Mouse (Mus musculus) embryonic stem cell, embryonic (primary cell): ENCODE measurements around the gene Gopc.

Experiments
- CTCF ChIA-PET, 4 experiments: fragments of 300-600 bp in 2 of 4; fragments of 350-600 bp in 2 of 4; sonication (Branson Sonifier 250); formaldehyde crosslinking; loops; one replicate each; lab custom pipeline; 2022; ENCODE audit warnings: inconsistent platforms in 2 of 4; lab: Charles Lee
- POLR2A ChIA-PET, 4 experiments: fragments of 300-600 bp in 2 of 4; fragments of 350-600 bp in 2 of 4; sonication (Branson Sonifier 250); formaldehyde crosslinking; loops; one replicate each; lab custom pipeline; 2022; ENCODE audit warnings: antibody characterized with exemption in 4 of 4, inconsistent platforms in 1 of 4; lab: Charles Lee

Gene Gopc

GRCm38 (mm10) chr10:52399722-52400121, 17.8 kb upstream of the Gopc start:
- ChIA-PET CTCF (no interaction called here), POLR2A (no interaction called here)

- ChIA-PET POLR2A (no interaction called here), CTCF (no interaction called here)
Measured at GRCm38 (mm10) chr10:52398715-52399114, 16.8 kb upstream of the Gopc start.

DNA sequence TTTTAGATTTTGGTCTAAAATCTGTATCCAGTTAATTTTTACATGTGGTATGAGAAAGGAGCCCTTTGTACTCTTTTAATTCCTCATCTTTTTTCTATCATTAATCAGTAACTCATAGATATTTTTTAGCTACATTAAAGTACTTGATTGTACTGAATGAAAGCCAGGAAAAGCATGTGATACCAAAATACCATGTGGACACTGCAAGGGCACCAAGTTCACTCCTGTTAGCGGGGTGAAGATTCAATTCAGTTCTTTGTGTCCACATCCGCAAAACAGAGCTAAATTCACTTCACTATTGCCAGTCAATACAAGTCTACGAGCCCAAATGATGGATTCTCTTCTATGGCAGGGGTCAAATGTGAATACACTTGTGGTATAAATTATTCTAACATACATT, 14.7 kb upstream of the Gopc start:
- CTCF ChIA-PET: no interaction called here
- POLR2A ChIA-PET: interaction anchor here in 1 of 4 experiments (1.5 kb wide), 1 partner anchor 14 kb away, joined by 4 read pairs; the partner anchor contains the start of gene Gopc

DNA sequence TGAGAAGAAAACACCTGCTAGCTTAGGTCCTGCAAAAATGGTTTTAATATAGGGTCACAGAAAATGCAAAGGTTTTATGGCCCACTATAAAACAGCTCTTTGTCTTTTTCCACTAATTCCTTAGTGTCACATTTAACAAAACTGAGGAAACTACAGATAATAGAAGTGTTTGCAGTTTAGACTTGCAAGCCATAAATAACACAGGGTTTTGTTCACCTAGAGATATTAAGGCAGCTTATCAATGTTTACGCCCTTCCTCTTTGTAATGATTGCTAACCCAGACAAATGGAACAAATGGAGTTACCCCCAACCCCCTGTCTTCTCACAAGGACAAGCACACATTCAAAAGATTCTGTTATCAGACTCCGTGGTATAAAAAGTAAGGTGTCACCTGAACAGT, 9.3 kb upstream of the Gopc start:
- CTCF ChIA-PET: interaction anchor here in 2 of 4 experiments (0.7 to 1.4 kb wide), 2 partner anchors 175 kb away, joined by 3 read pairs; no protein-coding TSS in a partner anchor
- POLR2A ChIA-PET: interaction anchor here in 1 of 4 experiments (3.0 kb wide), 1 partner anchor 9 kb away, joined by 17 read pairs; the partner anchor contains the start of gene Gopc

DNA sequence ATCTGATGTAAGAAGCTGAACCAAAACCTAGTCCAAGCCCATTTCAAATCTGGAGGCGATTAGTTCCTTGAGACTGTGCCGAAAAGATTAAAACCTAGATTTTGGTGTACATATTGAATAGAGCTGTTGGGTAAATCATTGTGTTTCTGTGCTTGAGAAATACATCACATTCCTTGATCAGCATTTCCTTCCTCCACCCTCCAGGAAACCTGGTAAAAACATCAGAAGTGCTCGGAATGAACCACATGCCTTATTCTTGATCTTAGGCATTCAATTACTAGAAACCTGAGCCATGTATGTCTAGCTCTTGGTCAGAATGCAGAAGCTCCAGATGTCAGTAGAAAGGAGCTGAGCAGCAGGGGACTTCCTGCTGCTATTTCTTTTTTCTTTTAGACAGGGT, 7.5 kb upstream of the Gopc start:
- POLR2A ChIA-PET: interaction anchor here in 2 of 4 experiments (0.6 to 3.0 kb wide), 3 partner anchors 7 to 221 kb away, joined by 4 to 17 read pairs (median 8); partner anchors contain the start of gene Gopc (in 1 of the 2)
- CTCF ChIA-PET: no interaction called here

DNA sequence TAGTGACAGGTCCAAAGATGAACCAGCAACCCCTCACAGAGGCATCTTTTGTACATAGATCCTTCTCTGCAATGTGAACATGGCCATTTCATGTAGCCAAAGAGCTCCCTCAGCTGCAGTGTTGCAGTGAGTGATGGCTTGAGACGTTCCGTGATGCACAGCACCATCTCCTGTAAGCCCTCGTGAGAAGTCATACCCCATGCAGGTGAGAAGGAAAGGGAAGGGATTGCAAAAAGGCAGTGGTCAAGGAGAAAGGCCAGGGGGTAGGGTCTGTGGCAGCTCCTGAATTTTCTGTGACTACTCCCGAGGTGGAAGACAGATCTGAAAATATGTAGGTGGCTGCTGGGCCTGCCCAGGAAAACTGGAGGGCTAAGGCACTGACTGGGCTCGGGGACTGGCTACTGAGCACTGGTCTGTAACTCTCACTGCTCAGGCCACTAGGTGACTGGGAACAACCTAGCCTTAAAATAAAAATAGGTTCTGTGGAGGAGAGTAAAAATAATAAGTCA, 7.1 kb upstream of the Gopc start, which contains the start of gene Nepn:
Nepn (plus strand) TSS at position 51 of the 509 bp plus-strand sequence.
- CTCF ChIA-PET: no interaction called here
- POLR2A ChIA-PET: interaction anchor here in 2 of 4 experiments (0.6 to 0.7 kb wide), 2 partner anchors 173 to 221 kb away, joined by 4 to 8 read pairs; no protein-coding TSS in a partner anchor

- CTCF ChIA-PET: interaction anchor here in 1 of 4 experiments (1.9 kb wide), 1 partner anchor 171 kb away, joined by 5 read pairs; no protein-coding TSS in a partner anchor
- POLR2A ChIA-PET: interaction anchor here in 1 of 4 experiments (0.6 kb wide), 1 partner anchor 596 kb away, joined by 4 read pairs; no protein-coding TSS in a partner anchor
Measured at GRCm38 (mm10) chr10:52387192-52387591, 5.3 kb upstream of the Gopc start.

- CTCF ChIA-PET: interaction anchor here in 3 of 4 experiments (0.7 to 2.1 kb wide), 4 partner anchors 38 to 169 kb away, joined by 3 to 10 read pairs (median 6); no protein-coding TSS in a partner anchor
- POLR2A ChIA-PET: interaction anchor here in 2 of 4 experiments (0.7 to 1.3 kb wide), 3 partner anchors 14 to 168 kb away, joined by 3 to 4 read pairs (median 4); no protein-coding TSS in a partner anchor
Measured at GRCm38 (mm10) chr10:52384823-52385610, 3.1 kb upstream of the Gopc start.

DNA sequence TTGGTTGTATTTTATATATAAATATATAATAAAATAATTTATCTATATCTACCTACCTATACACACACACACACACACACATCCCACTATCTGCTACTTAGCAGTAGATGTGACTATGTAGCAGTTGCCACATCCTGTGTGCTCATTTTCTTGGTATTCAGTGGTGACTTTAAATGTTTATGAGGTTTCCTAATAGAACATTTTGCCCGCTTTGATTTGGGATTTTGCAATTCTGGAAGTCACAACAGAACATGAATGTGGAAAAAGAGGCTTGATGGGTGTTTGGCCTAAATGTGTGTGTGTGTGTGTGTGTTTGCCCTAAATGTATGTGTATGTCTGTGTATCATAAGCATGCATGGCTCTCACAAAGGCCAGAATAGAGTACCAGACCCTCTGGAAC, 1.6 kb upstream of the Gopc start:
- ChIA-PET CTCF (interaction anchor here in 3 of 4 experiments (2.1 to 3.4 kb wide), 3 partner anchors 167 kb away, joined by 6 to 19 read pairs (median 8); no protein-coding TSS in a partner anchor), POLR2A (interaction anchor here in 2 of 4 experiments (1.7 to 3.1 kb wide), 4 partner anchors 7 to 167 kb away, joined by 4 to 18 read pairs (median 14); no protein-coding TSS in a partner anchor)

DNA sequence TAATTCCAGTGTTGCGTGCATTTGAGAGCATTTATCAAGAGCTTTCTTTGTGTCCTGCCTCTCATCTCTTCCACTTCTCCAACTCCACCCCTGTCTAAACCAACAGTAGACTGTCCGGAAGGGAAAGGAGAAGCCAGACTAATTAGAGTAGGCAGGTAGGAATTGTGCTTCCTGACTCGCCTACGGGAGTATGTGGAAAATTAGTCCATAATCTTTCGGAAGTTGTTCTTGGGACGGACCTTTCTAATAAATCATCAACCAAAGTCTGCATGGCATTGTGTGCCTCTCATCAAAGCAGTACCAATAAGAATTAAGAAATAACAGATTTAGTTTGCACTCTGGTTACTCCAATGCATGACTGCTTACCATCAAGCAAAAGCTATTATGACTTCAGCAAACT, 1.1 kb upstream of the Gopc start:
- ChIA-PET POLR2A (interaction anchor here in 3 of 4 experiments (0.8 to 3.1 kb wide), 22 partner anchors 8 to 1246 kb away, joined by 3 to 27 read pairs (median 6); partner anchors contain the start of genes Nus1 (in 3 of the 3) and Dcbld1 (in 1 of the 3)), CTCF (interaction anchor here (0.6 to 3.4 kb wide), 11 partner anchors 29 to 277 kb away, joined by 3 to 19 read pairs (median 6); no protein-coding TSS in a partner anchor)

- CTCF ChIA-PET: interaction anchor here (0.5 to 3.4 kb wide), 15 partner anchors 27 to 358 kb away, joined by 3 to 19 read pairs (median 4); partner anchors contain the start of gene Nus1 (in 1 of the 4)
- POLR2A ChIA-PET: interaction anchor here (0.6 to 3.1 kb wide), 42 partner anchors 9 to 354 kb away, joined by 3 to 27 read pairs (median 4); partner anchors contain the start of genes Nus1 (in 3 of the 4) and Dcbld1 (in 1 of the 4)
Measured at GRCm38 (mm10) chr10:52381321-52381801, 563 bp downstream of the Gopc start.

DNA sequence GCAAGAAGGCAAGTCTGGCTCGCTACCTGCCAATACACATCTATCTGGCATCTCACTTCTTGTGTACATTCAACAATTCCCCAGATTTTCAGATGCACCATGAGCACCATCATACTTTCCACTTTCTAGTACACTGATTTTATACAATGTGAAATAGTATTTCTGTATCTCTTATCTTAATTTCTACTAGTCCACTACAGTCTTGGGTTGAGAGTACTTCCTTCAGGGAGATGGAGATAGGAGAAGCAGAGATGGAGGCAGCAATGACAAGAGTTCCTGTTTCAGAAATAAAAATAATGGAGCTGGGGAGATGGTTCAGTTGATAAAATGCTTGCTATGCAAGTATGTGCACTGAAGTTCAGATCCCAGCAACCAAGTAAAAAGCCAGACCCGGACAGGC, 4.1 kb downstream of the Gopc start:
- CTCF ChIA-PET: interaction anchor here in 1 of 4 experiments (0.6 kb wide), 1 partner anchor 100 kb away, joined by 3 read pairs; no protein-coding TSS in a partner anchor
- POLR2A ChIA-PET: interaction anchor here in 1 of 4 experiments (0.6 kb wide), 1 partner anchor 131 kb away, joined by 7 read pairs; no protein-coding TSS in a partner anchor

DNA sequence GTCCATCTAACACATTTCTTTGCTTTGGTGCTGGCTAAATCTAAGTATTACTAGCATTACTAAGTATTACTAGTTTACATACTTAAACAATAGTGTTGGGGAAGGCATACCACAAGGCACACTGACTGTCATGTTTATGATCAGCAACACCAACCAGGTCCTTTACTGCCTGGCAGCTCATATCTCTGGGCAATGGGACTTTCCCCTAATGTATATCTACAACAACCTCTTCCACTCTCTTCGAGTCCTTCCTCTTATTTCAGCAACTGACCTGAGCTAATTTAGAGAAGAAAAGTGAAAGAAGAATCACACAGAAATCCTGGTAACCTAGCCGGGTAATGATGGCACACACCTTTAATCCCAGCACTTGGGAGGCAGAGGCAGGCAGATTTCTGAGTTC, 5.5 kb downstream of the Gopc start:
- ChIA-PET CTCF (interaction anchor here in 2 of 4 experiments (0.6 to 1.2 kb wide), 2 partner anchors 17 to 28 kb away, joined by 4 read pairs; no protein-coding TSS in a partner anchor), POLR2A (interaction anchor here in 1 of 4 experiments (0.8 to 1.5 kb wide), 3 partner anchors 15 to 75 kb away, joined by 3 read pairs; no protein-coding TSS in a partner anchor)

DNA sequence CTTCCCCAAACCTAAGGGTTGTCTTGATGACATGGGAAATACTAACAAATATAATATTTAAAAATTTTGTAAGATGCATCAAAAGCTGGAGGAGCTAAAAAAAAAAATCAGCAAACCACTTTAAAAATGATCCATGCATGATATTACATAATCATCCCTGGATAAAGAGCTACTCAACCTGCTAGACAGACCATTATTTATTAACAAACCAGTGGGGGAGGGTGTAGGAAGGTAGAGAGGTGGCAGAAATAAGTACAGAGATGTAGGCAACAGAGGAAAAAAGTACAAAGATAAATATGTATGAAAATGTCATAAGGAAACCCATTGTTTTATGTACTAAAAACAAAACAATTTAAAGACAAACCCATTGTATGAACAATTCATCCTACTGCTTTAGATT, 7.3 kb downstream of the Gopc start:
- POLR2A ChIA-PET: interaction anchor here in 2 of 4 experiments (0.7 to 1.0 kb wide), 2 partner anchors 38 to 230 kb away, joined by 3 to 4 read pairs; no protein-coding TSS in a partner anchor
- CTCF ChIA-PET: interaction anchor here in 1 of 4 experiments (0.6 kb wide), 1 partner anchor 142 kb away, joined by 13 read pairs; no protein-coding TSS in a partner anchor

DNA sequence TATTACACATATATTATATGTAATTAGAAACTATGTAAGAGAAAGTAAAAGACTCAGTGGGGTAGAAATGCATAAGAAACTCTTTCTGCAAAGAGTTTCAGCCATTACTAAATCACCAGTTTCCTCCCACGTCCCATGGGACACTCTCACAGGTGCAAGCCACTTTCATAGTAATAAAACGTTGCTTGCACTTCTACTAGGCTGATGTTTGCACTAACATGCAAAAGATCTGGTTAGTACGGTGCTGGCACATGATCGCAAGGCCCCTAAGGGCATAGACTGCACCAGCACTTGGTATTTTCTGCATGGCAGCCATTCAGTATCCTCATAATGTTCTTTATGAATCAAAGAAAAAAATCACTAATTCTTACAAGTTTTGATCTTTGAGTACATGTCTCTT, 8.1 kb downstream of the Gopc start:
- POLR2A ChIA-PET: interaction anchor here in 1 of 4 experiments (0.7 kb wide), 1 partner anchor 26 kb away, joined by 3 read pairs; no protein-coding TSS in a partner anchor
- CTCF ChIA-PET: no interaction called here

DNA sequence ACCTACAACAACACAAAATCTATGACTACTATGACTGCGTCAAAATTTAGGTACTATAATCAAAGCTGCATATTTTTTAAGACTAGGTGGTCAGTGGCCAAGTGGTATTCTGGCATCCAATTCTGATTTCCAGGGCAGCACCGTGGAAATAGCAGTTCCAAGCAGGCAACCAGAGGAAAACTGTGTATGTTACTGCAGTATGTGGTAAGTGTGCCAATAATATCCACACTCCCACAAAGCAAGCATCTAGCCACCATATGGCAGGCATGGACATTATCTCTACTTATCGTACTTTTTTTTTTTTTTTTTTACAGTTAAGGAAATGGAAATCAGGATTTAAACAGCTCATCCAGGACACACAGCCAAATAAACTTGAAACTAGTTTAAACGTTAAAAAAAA, 13.5 kb downstream of the Gopc start:
- POLR2A ChIA-PET: interaction anchor here in 1 of 4 experiments (0.7 kb wide), 1 partner anchor 22 kb away, joined by 4 read pairs; no protein-coding TSS in a partner anchor
- CTCF ChIA-PET: no interaction called here

DNA sequence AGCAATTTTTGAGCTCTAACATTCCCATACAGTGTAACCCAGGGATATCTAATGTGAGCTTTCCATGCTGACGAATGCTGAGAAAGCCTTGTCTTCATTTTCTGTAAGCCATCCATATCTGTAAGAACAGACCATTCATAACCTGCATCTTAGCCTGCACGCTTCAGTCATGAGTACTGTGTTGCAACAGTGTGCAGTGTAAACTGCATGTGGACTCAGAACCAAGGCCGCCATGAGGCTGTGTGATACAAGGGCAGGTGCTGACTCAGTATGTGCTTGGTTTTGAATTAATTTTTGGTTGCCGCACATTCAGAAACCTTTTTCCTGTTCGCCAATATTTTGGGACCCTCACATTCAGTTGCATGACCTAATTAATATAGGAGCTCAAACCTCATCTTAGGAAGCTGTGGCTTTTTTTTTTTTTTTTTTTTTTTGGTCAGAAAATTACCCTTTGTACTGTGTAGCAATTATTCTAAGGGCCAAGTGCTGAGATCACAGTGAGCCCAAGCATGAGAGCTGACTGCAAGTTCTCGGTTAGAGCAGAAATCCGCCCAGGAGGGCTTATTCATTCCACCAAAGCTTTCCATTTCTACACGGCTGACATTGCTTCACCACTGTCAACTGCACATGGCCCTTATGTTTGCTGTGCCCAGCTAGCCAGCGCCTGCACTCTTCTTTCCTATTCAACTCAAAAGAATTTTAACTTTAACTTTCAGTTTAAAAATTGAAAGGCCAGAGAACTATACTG, 20.9 kb downstream of the Gopc start:
- CTCF ChIA-PET: interaction anchor here in 2 of 4 experiments (0.5 to 1.4 kb wide), 3 partner anchors 8 to 35 kb away, joined by 3 read pairs; no protein-coding TSS in a partner anchor
- POLR2A ChIA-PET: interaction anchor here in 3 of 4 experiments (0.6 to 2.6 kb wide), 8 partner anchors 15 to 67 kb away, joined by 3 to 12 read pairs (median 3); partner anchors contain the start of gene Gopc (in 3 of the 3)
